Mouse (Mus musculus): Measurements from ENCODE around the gene Maats1.

DNA sequence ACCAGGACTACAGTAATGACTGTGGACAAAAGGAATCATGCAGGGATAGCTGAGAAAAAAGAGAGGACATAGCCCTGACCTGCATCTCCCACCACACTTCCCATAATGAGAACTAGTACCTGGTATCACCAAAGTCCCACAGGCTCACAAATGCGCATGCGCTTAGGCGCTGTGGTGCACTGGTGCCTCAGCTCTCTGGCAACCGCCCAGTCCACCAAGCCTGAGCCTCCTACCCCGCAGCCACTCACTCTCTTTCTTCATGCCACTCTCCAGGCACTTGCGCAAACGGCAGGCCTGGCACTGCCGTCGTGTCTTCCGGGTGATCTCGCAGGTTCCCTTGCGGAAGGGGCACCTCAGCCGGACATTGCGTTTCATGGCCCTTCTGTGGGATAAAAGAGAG lies 87.9 kb downstream of the Maats1 start:
- no peak for TF ChIP-seq GATA1 (IDR thresholded peaks at IDR 0.05; ENCODE audit: low read depth, low read length)
- TF ChIP-seq POLR2A (IDR thresholded peaks at IDR 0.05; ENCODE audit: control insufficient read depth in 1 of 2, insufficient read depth in 1 of 2, low read depth in 1 of 2, low read length in 2 of 2, poor library complexity in 1 of 2) = no peak
- TF ChIP-seq CTCF (IDR thresholded peaks at IDR 0.05 in 2 of 3, conservative IDR thresholded peaks at IDR 0.05 in 1 of 3; ENCODE audit: control insufficient read depth in 1 of 3, insufficient read depth in 1 of 3, low read depth in 2 of 3, low read length in 3 of 3, poor library complexity in 1 of 3, severe bottlenecking in 1 of 3) = no peak
- TF ChIP-seq MAZ (IDR thresholded peaks at IDR 0.05; ENCODE audit: low read depth, low read length) = no peak
- no peak for TF ChIP-seq TCF12 (IDR thresholded peaks at IDR 0.05; ENCODE audit: low read depth, low read length)

Measured in MEL (cell line).